Mouse (Mus musculus): ENCODE measurements around the gene Gabra3.

Gene Gabra3

GRCm38 (mm10) chrX:72656230-72656898, at the start of gene Gabra3:
TSS of gene Gabra3 (minus strand) at chrX:72656848.
- no peak for DNase-seq

GRCm38 (mm10) chrX:72655789-72656188, 859 bp downstream of the Gabra3 start:
- DNase-seq = no peak

- no peak for DNase-seq
Observed at GRCm38 (mm10) chrX:72655381-72655780, 1.3 kb downstream of the Gabra3 start.

GRCm38 (mm10) chrX:72650688-72651087, 6.0 kb downstream of the Gabra3 start:
- no peak for DNase-seq

GRCm38 (mm10) chrX:72644691-72645090, 12.0 kb downstream of the Gabra3 start:
- DNase-seq = no peak

GRCm38 (mm10) chrX:72497284-72497683, 159.4 kb downstream of the Gabra3 start:
- no peak for DNase-seq

GRCm38 (mm10) chrX:72489806-72490205, 166.8 kb downstream of the Gabra3 start:
- DNase-seq = no peak

- no peak for DNase-seq
Observed at GRCm38 (mm10) chrX:72386758-72387157, 269.9 kb downstream of the Gabra3 start, which contains the start of gene Magea10. TSS of gene Magea10 (minus strand) at chrX:72386858.

Measured in kidney, adult 18-20 months (tissue).